In the genomic region with DNA sequence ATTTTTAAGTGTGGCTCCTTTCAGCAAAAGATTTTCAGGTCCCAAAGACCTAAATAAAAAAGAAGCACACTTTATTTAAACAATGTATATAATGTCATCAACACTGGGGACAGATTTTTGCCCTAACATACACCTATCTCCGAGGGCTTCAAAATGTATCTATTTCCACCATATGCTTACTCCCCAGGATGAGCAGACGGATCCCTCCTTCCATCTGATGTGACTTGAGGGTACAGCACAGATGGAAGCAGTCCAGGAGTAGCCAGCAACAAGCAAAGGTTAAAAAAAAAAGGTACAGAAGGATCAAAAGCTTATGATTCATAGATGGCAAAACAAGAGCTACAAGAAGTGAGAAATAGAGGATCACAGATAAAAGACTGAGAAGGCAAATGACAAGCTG, we compare ENCODE assay signal across 17 mouse cellular contexts.
A peak's percentile ranks its signal among the peaks of the same experiment; 100 is the strongest.
DNase-seq lines count a peak whose midpoint lies in the region; ATAC-seq lines count a peak whose summit lies in the region.
"Had no signal": no experiment of that assay in that cellular context is flagged by ENCODE, and none has a peak within 500 bp of the region (broad histone marks: within the 10 kb centered on the region; RNA-seq: fewer than 3 reads in every experiment).

No protein-coding gene starts in this region.

- ATAC-seq in cerebellum, adult (ENCODE audit: insufficient number of reproducible peaks, low FRiP score, low TSS enrichment), result peak; percentile 75
- ATAC-seq: CD4-positive, CD25-positive, alpha-beta regulatory T cell, adult 4 months; forebrain, embryonic 16.5 days; hindbrain, postnatal 0 days; intestine, embryonic 15.5 days had no signal

- DNase-seq in cerebellum, postnatal 4 days (ENCODE audit: low spot score in 2 of 2), result no peak
- peak; percentile 53 for DNase-seq in cerebellum, adult 9-10 months
- DNase-seq in cerebellum, postnatal 25 days, result peak; percentile 19 to 43
- no peak for DNase-seq in adrenal gland, postnatal 36 days
- DNase-seq in c-Kit-positive CD71-positive TER-119-positive erythroid progenitor cells, embryonic 14.5 days (ENCODE audit: low spot score), result no peak
- no peak for DNase-seq in thymus, adult 18-20 months
- DNase-seq: adrenal gland, postnatal 10 days; B cell, adult 2 months; gastrocnemius, postnatal 10 days; heart, adult 18-20 months; heart, postnatal 10 days; kidney, adult 18-20 months had no signal

Comparison
In these comparisons a context has a peak if more than half of its experiments do, and no peak if none do; other contexts are left out.
1. DNase-seq: peak in cerebellum, adult 9-10 months (single experiment) and cerebellum, postnatal 25 days (2 of 2); none in cerebellum, postnatal 4 days (0 of 2), adrenal gland, postnatal 36 days (0 of 2), c-Kit-positive CD71-positive TER-119-positive erythroid progenitor cells, embryonic 14.5 days (single experiment) and thymus, adult 18-20 months (0 of 2).